Mouse (Mus musculus) pancreas, adult 10 weeks (tissue): ENCODE data around the gene Gm20765. TPM values are rescaled to one million over a fixed set of nuclear protein-coding genes. Genes with fewer than 3 reads are reported as not detected.

Experiments
- polyA plus RNA-seq: library from polyadenylated mRNA; stranded (reverse); fragments of 350-450 nt; fragmentation: Illumina TruSeq; extraction: RNeasy Lipid Tissue Mini Kit (QIAGEN cat#74804); gene quantifications from one replicate; pipeline ENCODE4 v1.2.3, GENCODE M21; 2015; ENCODE audit warnings: low read depth, low replicate concordance; ENCODE audit not compliant: insufficient read depth

Gene Gm20765
- polyA plus RNA-seq: not detected

GRCm38 (mm10) chr10:104185233-104185632 is at the start of gene Gm20765:
Gene Gm20765, plus strand, starts transcription at chr10:104185533.

GRCm38 (mm10) chr10:104142687-104143086 is 42.6 kb upstream of the Gm20765 start, which contains the start of gene Gm21293:
Gene Gm21293, plus strand, starts transcription at chr10:104142987.

DNA sequence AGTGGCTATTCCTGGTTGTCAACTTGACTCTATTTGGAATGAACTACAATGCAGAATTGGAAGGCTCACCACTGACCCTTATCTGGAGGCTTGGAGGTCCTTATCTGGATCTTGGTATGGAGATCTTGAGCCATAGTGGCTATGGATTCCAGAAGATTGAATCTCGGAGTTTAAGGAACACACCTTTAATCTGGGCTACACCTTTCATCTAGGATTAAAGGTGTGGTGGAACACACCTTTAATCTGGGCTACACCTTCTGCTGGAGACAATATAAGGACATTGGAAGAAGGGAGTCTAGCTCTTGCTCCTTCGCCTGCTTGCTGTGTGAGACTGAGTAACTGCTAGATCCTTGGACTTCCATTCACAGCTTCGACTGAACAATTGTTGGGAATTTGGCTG is 34.1 kb upstream of the Gm20765 start, which contains the start of gene Gm6763:
Gm6763 (plus strand) TSS at position 301 of the 400 bp plus-strand sequence.

DNA sequence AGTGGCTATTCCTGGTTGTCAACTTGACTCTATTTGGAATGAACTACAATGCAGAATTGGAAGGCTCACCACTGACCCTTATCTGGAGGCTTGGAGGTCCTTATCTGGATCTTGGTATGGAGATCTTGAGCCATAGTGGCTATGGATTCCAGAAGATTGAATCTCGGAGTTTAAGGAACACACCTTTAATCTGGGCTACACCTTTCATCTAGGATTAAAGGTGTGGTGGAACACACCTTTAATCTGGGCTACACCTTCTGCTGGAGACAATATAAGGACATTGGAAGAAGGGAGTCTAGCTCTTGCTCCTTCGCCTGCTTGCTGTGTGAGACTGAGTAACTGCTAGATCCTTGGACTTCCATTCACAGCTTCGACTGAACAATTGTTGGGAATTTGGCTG is 25.6 kb upstream of the Gm20765 start, which contains the start of gene Gm8764:
Gm8764 (plus strand) TSS at position 301 of the 400 bp plus-strand sequence.

GRCm38 (mm10) chr10:104168215-104168614 is 17.1 kb upstream of the Gm20765 start, which contains the start of gene Gm21304:
Gene Gm21304, plus strand, starts transcription at chr10:104168515.

DNA sequence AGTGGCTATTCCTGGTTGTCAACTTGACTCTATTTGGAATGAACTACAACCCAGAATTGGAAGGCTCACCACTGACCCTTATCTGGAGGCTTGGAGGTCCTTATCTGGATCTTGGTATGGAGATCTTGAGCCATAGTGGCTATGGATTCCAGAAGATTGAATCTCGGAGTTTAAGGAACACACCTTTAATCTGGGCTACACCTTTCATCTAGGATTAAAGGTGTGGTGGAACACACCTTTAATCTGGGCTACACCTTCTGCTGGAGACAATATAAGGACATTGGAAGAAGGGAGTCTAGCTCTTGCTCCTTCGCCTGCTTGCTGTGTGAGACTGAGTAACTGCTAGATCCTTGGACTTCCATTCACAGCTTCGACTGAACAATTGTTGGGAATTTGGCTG is 8.6 kb upstream of the Gm20765 start, which contains the start of gene Gm21312:
Gm21312 (plus strand) TSS at position 301 of the 400 bp plus-strand sequence.

DNA sequence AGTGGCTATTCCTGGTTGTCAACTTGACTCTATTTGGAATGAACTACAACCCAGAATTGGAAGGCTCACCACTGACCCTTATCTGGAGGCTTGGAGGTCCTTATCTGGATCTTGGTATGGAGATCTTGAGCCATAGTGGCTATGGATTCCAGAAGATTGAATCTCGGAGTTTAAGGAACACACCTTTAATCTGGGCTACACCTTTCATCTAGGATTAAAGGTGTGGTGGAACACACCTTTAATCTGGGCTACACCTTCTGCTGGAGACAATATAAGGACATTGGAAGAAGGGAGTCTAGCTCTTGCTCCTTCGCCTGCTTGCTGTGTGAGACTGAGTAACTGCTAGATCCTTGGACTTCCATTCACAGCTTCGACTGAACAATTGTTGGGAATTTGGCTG is 8.4 kb downstream of the Gm20765 start, which contains the start of gene Gm4340:
Gm4340 (plus strand) TSS at position 301 of the 400 bp plus-strand sequence.

Other genes starting within 250 kb of the Gm20765 start
- gene Gm21293, start 42.5 kb upstream of the Gm20765 start, polyA plus RNA-seq: not detected
- not detected for gene Gm6763, start 34.0 kb upstream of the Gm20765 start, polyA plus RNA-seq
- not detected for gene Gm8764, start 25.5 kb upstream of the Gm20765 start, polyA plus RNA-seq
- not detected for gene Gm21304, start 17.0 kb upstream of the Gm20765 start, polyA plus RNA-seq
- not detected for gene Gm21312, start 8.5 kb upstream of the Gm20765 start, polyA plus RNA-seq
- not detected for gene Gm4340, start 8.5 kb downstream of the Gm20765 start, polyA plus RNA-seq